Mouse (Mus musculus): ENCODE results near the gene Tmem236. TPM values are rescaled to one million over a fixed set of nuclear protein-coding genes. Genes with fewer than 3 reads are reported as not detected.

Tmem236 gene
- polyA plus RNA-seq, 1 experiment from 2014 or later = 0.18 TPM

GRCm38 (mm10) chr2:14206798-14207197 is 32.5 kb downstream of the Tmem236 start:
- ATAC-seq (ENCODE audit: low read depth) = no peak
- no peaks in the 10 kb centered on the region for H3K9me3 ChIP-seq (replicated peaks; ENCODE audit: control insufficient read depth, low read length)
- no peak overlapping the region for H3K4me3 ChIP-seq (ENCODE audit: low read depth, low read length)
- no peaks in the 10 kb centered on the region for H3K4me1 ChIP-seq (ENCODE audit: control insufficient read depth, low read depth, low read length)
- no peak overlapping the region for H3K27ac ChIP-seq (ENCODE audit: low read length)
- H3K9ac ChIP-seq (ENCODE audit: low read depth, low read length) = no peak overlapping the region
- no peak overlapping the region for H3K4me2 ChIP-seq (ENCODE audit: low read depth, low read length)
- H3K36me3 ChIP-seq (ENCODE audit: control insufficient read depth, insufficient read depth) = no peaks in the 10 kb centered on the region
- WGBS (ENCODE audit: insufficient replicate concordance) = 39% methylated on average over 4 of the region's 4 CpGs
- H3K27me3 ChIP-seq (ENCODE audit: control insufficient read depth, insufficient read depth, low read depth, low read length) = no peaks in the 10 kb centered on the region

- Histone ChIP-seq H3K27me3 (ENCODE audit: control insufficient read depth, insufficient read depth, low read depth, low read length) (no peaks in the 10 kb centered on the region), H3K4me2 (ENCODE audit: low read depth, low read length) (no peak overlapping the region), H3K27ac (ENCODE audit: low read length) (no peak overlapping the region), H3K9me3 (replicated peaks; ENCODE audit: control insufficient read depth, low read length) (no peaks in the 10 kb centered on the region), H3K4me3 (ENCODE audit: low read depth, low read length) (no peak overlapping the region), H3K9ac (ENCODE audit: low read depth, low read length) (no peak overlapping the region), H3K36me3 (ENCODE audit: control insufficient read depth, insufficient read depth) (no peaks in the 10 kb centered on the region), H3K4me1 (ENCODE audit: control insufficient read depth, low read depth, low read length) (no peaks in the 10 kb centered on the region)
- 54% methylated on average over 1 of the region's 1 CpGs for WGBS (ENCODE audit: insufficient replicate concordance)
- ATAC-seq (ENCODE audit: low read depth) = no peak
Observed at GRCm38 (mm10) chr2:14210731-14211130, 36.4 kb downstream of the Tmem236 start.

- H3K27ac ChIP-seq (ENCODE audit: low read length) = no peak overlapping the region
- no peak overlapping the region for H3K9ac ChIP-seq (ENCODE audit: low read depth, low read length)
- no peak for ATAC-seq (ENCODE audit: low read depth)
- no peak overlapping the region for H3K4me2 ChIP-seq (ENCODE audit: low read depth, low read length)
- H3K4me3 ChIP-seq (ENCODE audit: low read depth, low read length) = no peak overlapping the region
- H3K36me3 ChIP-seq (ENCODE audit: control insufficient read depth, insufficient read depth) = no peaks in the 10 kb centered on the region
- no peaks in the 10 kb centered on the region for H3K27me3 ChIP-seq (ENCODE audit: control insufficient read depth, insufficient read depth, low read depth, low read length)
- no peaks in the 10 kb centered on the region for H3K4me1 ChIP-seq (ENCODE audit: control insufficient read depth, low read depth, low read length)
- no peaks in the 10 kb centered on the region for H3K9me3 ChIP-seq (replicated peaks; ENCODE audit: control insufficient read depth, low read length)
Observed at GRCm38 (mm10) chr2:14211606-14212005, 37.3 kb downstream of the Tmem236 start.

DNA sequence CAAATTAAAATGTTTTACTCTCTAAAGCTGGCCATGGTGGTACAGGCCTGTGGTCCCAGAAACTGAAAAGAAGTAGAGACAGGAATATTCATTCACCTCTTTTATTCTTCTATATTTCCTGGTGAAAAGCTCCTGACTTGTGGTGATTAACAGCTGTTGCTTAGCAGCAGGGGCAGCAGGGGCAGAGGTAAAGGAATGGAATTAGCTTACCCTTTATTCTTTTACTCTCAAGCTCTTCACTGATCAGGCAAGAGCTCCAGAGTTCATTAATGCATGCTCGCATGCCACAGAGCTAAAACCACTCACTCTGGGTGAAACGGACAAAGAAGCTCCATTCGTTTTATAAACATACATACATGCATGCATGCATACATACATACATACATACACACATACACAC is 40.4 kb downstream of the Tmem236 start:
- H3K27me3 ChIP-seq (ENCODE audit: control insufficient read depth, insufficient read depth, low read depth, low read length) = no peaks in the 10 kb centered on the region
- no peaks in the 10 kb centered on the region for H3K9me3 ChIP-seq (replicated peaks; ENCODE audit: control insufficient read depth, low read length)
- no peak overlapping the region for H3K9ac ChIP-seq (ENCODE audit: low read depth, low read length)
- H3K27ac ChIP-seq (ENCODE audit: low read length) = no peak overlapping the region
- H3K4me1 ChIP-seq (ENCODE audit: control insufficient read depth, low read depth, low read length) = no peaks in the 10 kb centered on the region
- no peaks in the 10 kb centered on the region for H3K36me3 ChIP-seq (ENCODE audit: control insufficient read depth, insufficient read depth)
- 57% methylated on average over 3 of the region's 3 CpGs for WGBS (ENCODE audit: insufficient replicate concordance)
- no peak overlapping the region for H3K4me2 ChIP-seq (ENCODE audit: low read depth, low read length)
- no peak for ATAC-seq (ENCODE audit: low read depth)
- H3K4me3 ChIP-seq (ENCODE audit: low read depth, low read length) = no peak overlapping the region

DNA sequence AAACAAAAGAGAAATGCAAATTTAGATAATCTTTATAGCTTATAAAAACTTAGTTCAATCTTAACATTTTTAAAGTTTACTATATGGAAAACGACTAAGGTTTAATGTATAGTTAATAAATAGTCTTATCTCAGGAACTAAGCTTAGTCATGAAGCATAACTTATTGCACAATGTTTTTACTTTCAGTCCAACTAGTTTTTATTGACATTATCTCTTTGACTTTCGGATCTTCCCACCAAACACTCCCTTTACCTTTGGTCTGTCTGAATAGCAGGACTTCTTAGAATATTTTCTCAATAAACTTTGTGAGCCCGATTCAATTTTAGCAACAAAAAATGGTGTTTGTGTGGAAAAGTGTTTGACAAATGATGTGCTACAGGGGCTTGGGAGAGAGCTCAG is 42.3 kb downstream of the Tmem236 start:
- WGBS (ENCODE audit: insufficient replicate concordance) = 45% methylated on average over 3 of the region's 3 CpGs
- Histone ChIP-seq H3K4me2 (ENCODE audit: low read depth, low read length) (no peak overlapping the region), H3K4me3 (ENCODE audit: low read depth, low read length) (no peak overlapping the region), H3K27ac (ENCODE audit: low read length) (no peak overlapping the region), H3K27me3 (ENCODE audit: control insufficient read depth, insufficient read depth, low read depth, low read length) (no peaks in the 10 kb centered on the region), H3K9ac (ENCODE audit: low read depth, low read length) (no peak overlapping the region), H3K9me3 (replicated peaks; ENCODE audit: control insufficient read depth, low read length) (no peaks in the 10 kb centered on the region), H3K4me1 (ENCODE audit: control insufficient read depth, low read depth, low read length) (no peaks in the 10 kb centered on the region), H3K36me3 (ENCODE audit: control insufficient read depth, insufficient read depth) (no peaks in the 10 kb centered on the region)
- no peak for ATAC-seq (ENCODE audit: low read depth)

GRCm38 (mm10) chr2:14218126-14218525 is 43.8 kb downstream of the Tmem236 start:
- Histone ChIP-seq H3K4me3 (ENCODE audit: low read depth, low read length) (no peak overlapping the region), H3K4me2 (ENCODE audit: low read depth, low read length) (no peak overlapping the region), H3K4me1 (ENCODE audit: control insufficient read depth, low read depth, low read length) (no peaks in the 10 kb centered on the region), H3K9me3 (replicated peaks; ENCODE audit: control insufficient read depth, low read length) (no peaks in the 10 kb centered on the region), H3K27ac (ENCODE audit: low read length) (no peak overlapping the region), H3K9ac (ENCODE audit: low read depth, low read length) (no peak overlapping the region), H3K36me3 (ENCODE audit: control insufficient read depth, insufficient read depth) (no peaks in the 10 kb centered on the region), H3K27me3 (ENCODE audit: control insufficient read depth, insufficient read depth, low read depth, low read length) (no peaks in the 10 kb centered on the region)
- no peak for ATAC-seq (ENCODE audit: low read depth)
- WGBS (ENCODE audit: insufficient replicate concordance) = 87% methylated on average over 6 of the region's 6 CpGs

GRCm38 (mm10) chr2:14224387-14224786 is 50.1 kb downstream of the Tmem236 start:
- Histone ChIP-seq H3K27me3 (ENCODE audit: control insufficient read depth, insufficient read depth, low read depth, low read length) (no peaks in the 10 kb centered on the region), H3K4me2 (ENCODE audit: low read depth, low read length) (no peak overlapping the region), H3K27ac (ENCODE audit: low read length) (no peak overlapping the region), H3K9me3 (replicated peaks; ENCODE audit: control insufficient read depth, low read length) (no peaks in the 10 kb centered on the region), H3K9ac (ENCODE audit: low read depth, low read length) (no peak overlapping the region), H3K4me3 (ENCODE audit: low read depth, low read length) (no peak overlapping the region), H3K4me1 (ENCODE audit: control insufficient read depth, low read depth, low read length) (no peaks in the 10 kb centered on the region), H3K36me3 (ENCODE audit: control insufficient read depth, insufficient read depth) (no peaks in the 10 kb centered on the region)
- ATAC-seq (ENCODE audit: low read depth) = no peak
- WGBS (ENCODE audit: insufficient replicate concordance) = 34% methylated on average over 4 of the region's 4 CpGs

GRCm38 (mm10) chr2:14228495-14228894 is 54.2 kb downstream of the Tmem236 start:
- no peak overlapping the region for H3K27ac ChIP-seq (ENCODE audit: low read length)
- no peak overlapping the region for H3K9ac ChIP-seq (ENCODE audit: low read depth, low read length)
- 40% methylated on average over 6 of the region's 6 CpGs for WGBS (ENCODE audit: insufficient replicate concordance)
- no peaks in the 10 kb centered on the region for H3K4me1 ChIP-seq (ENCODE audit: control insufficient read depth, low read depth, low read length)
- H3K36me3 ChIP-seq (ENCODE audit: control insufficient read depth, insufficient read depth) = no peaks in the 10 kb centered on the region
- no peak overlapping the region for H3K4me2 ChIP-seq (ENCODE audit: low read depth, low read length)
- no peak for ATAC-seq (ENCODE audit: low read depth)
- H3K9me3 ChIP-seq (replicated peaks; ENCODE audit: control insufficient read depth, low read length) = no peaks in the 10 kb centered on the region
- no peak overlapping the region for H3K4me3 ChIP-seq (ENCODE audit: low read depth, low read length)
- no peaks in the 10 kb centered on the region for H3K27me3 ChIP-seq (ENCODE audit: control insufficient read depth, insufficient read depth, low read depth, low read length)

GRCm38 (mm10) chr2:14229149-14229548 is 54.8 kb downstream of the Tmem236 start, which contains the start of gene Mrc1:
Mrc1 (plus strand) TSS chr2:14229392.
- H3K9ac ChIP-seq (ENCODE audit: low read depth, low read length) = no peak within 1 kb of the TSS
- H3K27me3 ChIP-seq (ENCODE audit: control insufficient read depth, insufficient read depth, low read depth, low read length) = no peaks in the 10 kb centered on the region
- no peaks in the 10 kb centered on the region for H3K9me3 ChIP-seq (replicated peaks; ENCODE audit: control insufficient read depth, low read length)
- H3K4me1 ChIP-seq (ENCODE audit: control insufficient read depth, low read depth, low read length) = no peaks in the 10 kb centered on the region
- H3K4me2 ChIP-seq (ENCODE audit: low read depth, low read length) = no peak within 1 kb of the TSS
- 0 out of 2 replicates have a peak, but pooled peaks have one; percentile 39 for ATAC-seq (ENCODE audit: low read depth)
- no peak within 1 kb of the TSS for H3K27ac ChIP-seq (ENCODE audit: low read length)
- H3K4me3 ChIP-seq (ENCODE audit: low read depth, low read length) = 0 out of 2 replicates have a peak within 1 kb of the TSS, but pooled peaks have one; percentile 7
- WGBS (ENCODE audit: insufficient replicate concordance) = 26% methylated on average over 3 of the region's 3 CpGs
- no peaks in the 10 kb centered on the region for H3K36me3 ChIP-seq (ENCODE audit: control insufficient read depth, insufficient read depth)

Measured in liver, embryonic 16.5 days (tissue).